Mouse (Mus musculus): ENCODE data around the gene Gipc2. TPM values are rescaled to one million over a fixed set of nuclear protein-coding genes. Genes with fewer than 3 reads are reported as not detected.

Gipc2 gene
- polyA plus RNA-seq, 1 experiment, result 9.7 TPM

DNA sequence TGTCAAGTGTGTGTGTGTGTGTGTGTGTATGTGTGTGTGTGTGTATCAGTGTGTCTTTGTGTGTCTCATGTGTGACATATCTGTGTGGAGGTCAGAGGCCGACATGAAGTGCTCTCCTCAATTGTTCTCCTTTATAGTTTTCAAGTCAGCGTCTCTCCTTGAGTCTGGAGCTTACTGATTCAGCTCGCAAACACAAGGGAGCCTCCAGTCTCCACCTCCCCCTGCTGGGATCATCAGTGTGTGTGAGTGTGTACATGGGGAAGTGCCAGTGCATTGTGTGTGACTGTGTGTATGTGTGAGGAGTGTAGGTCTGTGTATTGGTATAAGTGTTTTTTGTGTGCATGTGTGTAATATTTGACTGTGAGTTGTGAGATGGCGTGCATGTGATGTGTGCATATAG lies 62.6 kb downstream of the Gipc2 start:
- Histone ChIP-seq H3K4me3 (replicated peaks; ENCODE audit: insufficient read depth, low read depth, low read length) (no peak overlapping the region), H3K4me1 (ENCODE audit: control insufficient read depth, insufficient read depth, low read length) (no peaks in the 10 kb centered on the region), H3K27ac (ENCODE audit: insufficient read depth, low read length) (no peak overlapping the region), H3K27me3 (ENCODE audit: control insufficient read depth, insufficient read depth, low read length) (no peaks in the 10 kb centered on the region)
- 90% methylated on average over 4 of the region's 4 CpGs for WGBS
- TF ChIP-seq CTCF (IDR thresholded peaks at IDR 0.05; ENCODE audit: borderline replicate concordance, insufficient read depth, low read depth, low read length), result no peak
- TF ChIP-seq POLR2A (IDR thresholded peaks at IDR 0.05; ENCODE audit: borderline replicate concordance, insufficient read depth, low read length), result no peak
- DNase-seq, result no peak

- Histone ChIP-seq H3K27ac (ENCODE audit: insufficient read depth, low read length) (no peak overlapping the region), H3K4me3 (replicated peaks; ENCODE audit: insufficient read depth, low read depth, low read length) (no peak overlapping the region), H3K4me1 (ENCODE audit: control insufficient read depth, insufficient read depth, low read length) (no peaks in the 10 kb centered on the region), H3K27me3 (ENCODE audit: control insufficient read depth, insufficient read depth, low read length) (no peaks in the 10 kb centered on the region)
- no peak for DNase-seq
- TF ChIP-seq CTCF (IDR thresholded peaks at IDR 0.05; ENCODE audit: borderline replicate concordance, insufficient read depth, low read depth, low read length), result no peak
- TF ChIP-seq POLR2A (IDR thresholded peaks at IDR 0.05; ENCODE audit: borderline replicate concordance, insufficient read depth, low read length), result no peak
- WGBS, result 93% methylated on average over 7 of the region's 7 CpGs
These were observed 64.6 kb downstream of the Gipc2 start for GRCm38 (mm10) chr3:152101459-152101858.

GRCm38 (mm10) chr3:152100119-152100818 lies 65.8 kb downstream of the Gipc2 start:
- WGBS, result 57% methylated on average over 11 of the region's 11 CpGs
- TF ChIP-seq POLR2A (IDR thresholded peaks at IDR 0.05; ENCODE audit: borderline replicate concordance, insufficient read depth, low read length) (no peak), CTCF (IDR thresholded peaks at IDR 0.05; ENCODE audit: borderline replicate concordance, insufficient read depth, low read depth, low read length) (no peak)
- Histone ChIP-seq H3K4me3 (replicated peaks; ENCODE audit: insufficient read depth, low read depth, low read length) (no peak overlapping the region), H3K27ac (ENCODE audit: insufficient read depth, low read length) (no peak overlapping the region), H3K27me3 (ENCODE audit: control insufficient read depth, insufficient read depth, low read length) (no peaks in the 10 kb centered on the region), H3K4me1 (ENCODE audit: control insufficient read depth, insufficient read depth, low read length) (no peaks in the 10 kb centered on the region)
- no peak for DNase-seq

DNA sequence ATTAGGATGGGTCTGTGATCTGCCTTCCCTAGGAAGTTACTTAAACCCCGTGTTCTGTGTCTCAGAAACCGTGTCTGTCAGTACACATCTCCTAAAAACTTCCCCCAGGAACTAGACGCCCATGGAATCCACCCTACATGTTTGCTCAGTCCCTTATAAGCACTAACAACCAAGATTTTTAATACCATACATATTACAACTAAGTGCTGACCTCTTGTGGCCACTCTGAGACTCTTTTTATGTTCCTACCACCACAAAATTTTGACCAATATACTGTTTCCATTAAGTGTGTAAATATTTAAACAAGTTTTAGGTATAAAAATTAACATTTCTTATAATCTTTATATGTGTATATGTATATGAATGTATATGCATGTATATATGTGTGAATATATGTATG lies 71.0 kb downstream of the Gipc2 start:
- H3K27me3 ChIP-seq (ENCODE audit: control insufficient read depth, insufficient read depth, low read length), result no peaks in the 10 kb centered on the region
- TF ChIP-seq CTCF (IDR thresholded peaks at IDR 0.05; ENCODE audit: borderline replicate concordance, insufficient read depth, low read depth, low read length) (no peak; the same call in 1 of the 2 replicates), POLR2A (IDR thresholded peaks at IDR 0.05; ENCODE audit: borderline replicate concordance, insufficient read depth, low read length) (no peak)
- H3K27ac ChIP-seq (ENCODE audit: insufficient read depth, low read length), result no peak overlapping the region
- DNase-seq, result no peak
- H3K4me3 ChIP-seq (replicated peaks; ENCODE audit: insufficient read depth, low read depth, low read length), result no peak overlapping the region
- H3K4me1 ChIP-seq (ENCODE audit: control insufficient read depth, insufficient read depth, low read length), result no peaks in the 10 kb centered on the region
- 2% methylated on average over 3 of the region's 3 CpGs for WGBS

- peak overlapping the region; percentile 54 for H3K4me3 ChIP-seq (replicated peaks; ENCODE audit: insufficient read depth, low read depth, low read length)
- WGBS, result 43% methylated on average over 34 of the region's 34 CpGs
- H3K4me1 ChIP-seq (ENCODE audit: control insufficient read depth, insufficient read depth, low read length), result no peaks in the 10 kb centered on the region
- no peaks in the 10 kb centered on the region for H3K27me3 ChIP-seq (ENCODE audit: control insufficient read depth, insufficient read depth, low read length)
- TF ChIP-seq POLR2A (IDR thresholded peaks at IDR 0.05; ENCODE audit: borderline replicate concordance, insufficient read depth, low read length) (no peak), CTCF (IDR thresholded peaks at IDR 0.05; ENCODE audit: borderline replicate concordance, insufficient read depth, low read depth, low read length) (0 out of 2 replicates have a peak, but pooled peaks have one; percentile 20)
- H3K27ac ChIP-seq (ENCODE audit: insufficient read depth, low read length), result no peak overlapping the region
- peak in 1 of 2 experiments; percentile 24 for DNase-seq
These were observed 73.5 kb downstream of the Gipc2 start for GRCm38 (mm10) chr3:152092385-152093057.

DNA sequence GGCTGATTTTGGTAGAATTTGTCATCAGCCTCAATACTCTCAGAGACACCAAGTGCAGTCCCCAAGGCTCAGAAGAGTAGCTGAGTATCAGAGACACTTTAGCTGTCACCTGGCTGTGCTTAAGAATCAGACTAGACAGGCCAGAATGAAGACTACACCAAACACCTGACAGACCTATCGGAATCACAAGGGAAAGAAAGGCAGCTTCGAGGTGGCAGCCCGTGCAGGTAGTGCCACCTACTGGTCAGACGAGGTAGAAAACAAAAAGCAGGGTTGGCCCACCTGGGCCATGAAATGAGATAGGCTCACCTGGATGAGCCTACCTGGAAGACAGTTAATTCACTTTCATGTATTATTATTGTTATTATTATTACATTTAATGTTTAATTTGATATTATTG lies 76.9 kb downstream of the Gipc2 start:
- peak; percentile 77 for TF ChIP-seq CTCF (IDR thresholded peaks at IDR 0.05; ENCODE audit: borderline replicate concordance, insufficient read depth, low read depth, low read length)
- no peak for TF ChIP-seq POLR2A (IDR thresholded peaks at IDR 0.05; ENCODE audit: borderline replicate concordance, insufficient read depth, low read length)
- H3K27ac ChIP-seq (ENCODE audit: insufficient read depth, low read length), result no peak overlapping the region
- WGBS, result 6% methylated on average over 4 of the region's 4 CpGs
- H3K4me1 ChIP-seq (ENCODE audit: control insufficient read depth, insufficient read depth, low read length), result no peaks in the 10 kb centered on the region
- no peaks in the 10 kb centered on the region for H3K27me3 ChIP-seq (ENCODE audit: control insufficient read depth, insufficient read depth, low read length)
- peak in 1 of 2 experiments; percentile 32 for DNase-seq
- no peak overlapping the region for H3K4me3 ChIP-seq (replicated peaks; ENCODE audit: insufficient read depth, low read depth, low read length)

DNA sequence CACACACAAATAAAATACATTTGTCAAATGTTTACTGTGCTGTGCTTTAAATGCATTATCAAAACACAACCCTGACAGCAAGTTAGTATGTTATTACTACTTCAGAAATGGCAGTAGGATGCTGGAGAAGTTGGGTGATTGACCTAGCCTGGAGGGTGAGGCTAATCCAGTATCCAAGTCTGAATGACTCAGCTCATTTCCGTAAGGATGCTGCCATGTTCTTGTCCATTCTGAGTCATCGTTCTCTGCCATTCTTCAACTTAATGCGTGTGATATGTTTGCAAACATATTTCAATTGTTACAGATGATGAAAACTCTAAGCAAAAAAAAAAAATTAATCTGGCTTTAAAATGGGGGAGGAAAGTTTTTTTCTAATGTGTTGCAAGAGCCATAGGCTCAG lies 84.6 kb downstream of the Gipc2 start:
- TF ChIP-seq POLR2A (IDR thresholded peaks at IDR 0.05; ENCODE audit: borderline replicate concordance, insufficient read depth, low read length) (no peak), CTCF (IDR thresholded peaks at IDR 0.05; ENCODE audit: borderline replicate concordance, insufficient read depth, low read depth, low read length) (no peak)
- Histone ChIP-seq H3K4me3 (replicated peaks; ENCODE audit: insufficient read depth, low read depth, low read length) (no peak overlapping the region), H3K27me3 (ENCODE audit: control insufficient read depth, insufficient read depth, low read length) (no peaks in the 10 kb centered on the region), H3K4me1 (ENCODE audit: control insufficient read depth, insufficient read depth, low read length) (no peaks in the 10 kb centered on the region), H3K27ac (ENCODE audit: insufficient read depth, low read length) (no peak overlapping the region)
- 90% methylated on average over 3 of the region's 3 CpGs for WGBS
- DNase-seq, result no peak

- no peak overlapping the region for H3K27ac ChIP-seq (ENCODE audit: insufficient read depth, low read length)
- WGBS, result 84% methylated on average over 7 of the region's 7 CpGs
- no peaks in the 10 kb centered on the region for H3K4me1 ChIP-seq (ENCODE audit: control insufficient read depth, insufficient read depth, low read length)
- no peak for TF ChIP-seq CTCF (IDR thresholded peaks at IDR 0.05; ENCODE audit: borderline replicate concordance, insufficient read depth, low read depth, low read length)
- TF ChIP-seq POLR2A (IDR thresholded peaks at IDR 0.05; ENCODE audit: borderline replicate concordance, insufficient read depth, low read length), result no peak
- no peak for DNase-seq
- no peaks in the 10 kb centered on the region for H3K27me3 ChIP-seq (ENCODE audit: control insufficient read depth, insufficient read depth, low read length)
- no peak overlapping the region for H3K4me3 ChIP-seq (replicated peaks; ENCODE audit: insufficient read depth, low read depth, low read length)
These were observed 89.9 kb downstream of the Gipc2 start for GRCm38 (mm10) chr3:152076088-152076487.

Data from cerebellum, adult 2 months (tissue).